Mouse (Mus musculus) E14TG2a.4 (cell line): ENCODE measurements around the gene Per1.

Source experiments
- CTCF ChIP-seq: conservative IDR thresholded peaks from 2 replicates; pipeline ENCODE4 v1.5.1; 2014; ENCODE audit warnings: low read length
- NANOG ChIP-seq: IDR thresholded peaks from 2 replicates; pipeline ENCODE4 v1.6.1; 2014; ENCODE audit warnings: borderline replicate concordance, low read length, mixed read lengths
- POU5F1 ChIP-seq: IDR thresholded peaks from 2 replicates; pipeline ENCODE4 v1.6.1; 2014; ENCODE audit warnings: low read length, borderline replicate concordance

DNA sequence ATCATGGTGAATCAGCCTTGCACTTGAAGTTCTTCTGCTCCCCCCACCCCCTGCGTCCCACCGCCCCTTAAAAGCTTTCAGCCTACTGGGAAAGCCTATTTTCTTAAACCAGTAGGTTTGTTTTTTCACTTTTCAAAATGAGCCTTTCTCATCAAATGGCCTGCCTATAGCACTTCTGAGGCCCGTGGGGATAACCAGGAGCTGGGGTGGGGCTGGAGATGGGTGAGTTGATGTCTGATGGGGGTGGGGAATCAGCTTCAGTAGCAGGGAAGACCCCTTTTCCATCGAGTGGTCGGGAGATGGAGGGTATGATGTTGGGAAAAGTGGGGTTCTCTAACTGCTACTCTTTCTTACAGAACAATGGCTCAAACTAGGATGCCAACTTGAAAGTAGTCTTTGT lies 21.8 kb downstream of the Per1 start:
- TF ChIP-seq CTCF (no peak), POU5F1 (no peak), NANOG (no peak)
